Mouse (Mus musculus) G1E (cell line): ENCODE measurements around the gene Ggct.

Experiments
- CTCF ChIP-seq: IDR thresholded peaks from 2 replicates; pipeline ENCODE4 v1.5.1; 2012; ENCODE audit warnings: low read depth, low read length, inconsistent platforms, mixed read lengths
- GATA1 ChIP-seq: IDR thresholded peaks from 2 replicates; pipeline ENCODE4 v1.6.1; 2012; ENCODE audit warnings: borderline replicate concordance, low read length, inconsistent platforms, mixed read lengths

GRCm38 (mm10) chr6:54946241-54946953 lies 46.4 kb downstream of the Ggct start:
- no peak for TF ChIP-seq GATA1
- TF ChIP-seq CTCF: no peak
